Mouse (Mus musculus) midbrain, postnatal 0 days (tissue): ENCODE results near the gene Tnfsfm13. TPM values are rescaled to one million over a fixed set of nuclear protein-coding genes. Genes with fewer than 3 reads are reported as not detected.
A peak's percentile ranks its signal among the peaks of the same experiment; 100 is the strongest.

ENCODE experiments used
- ATAC-seq: fragments of 200-750 bp; cut with Nextera tagmentation; 2 replicates; pipeline ENCODE4 v1.8.0; 2017; ENCODE audit warnings: moderate number of reproducible peaks, mild to moderate bottlenecking, moderate TSS enrichment, moderate library complexity; ENCODE audit not compliant: low FRiP score
- DNase-seq: peaks from one replicate; pipeline ENCODE4 v3.0.0-alpha.2; 2015; ENCODE audit warnings: low spot score
- H3K27ac ChIP-seq: fragments of 300-500 bp; sonication (generic); 2 replicates; pipeline ENCODE4 v1.5.1; 2014; ENCODE audit warnings: low read depth, mild to moderate bottlenecking, low read length, mixed read lengths
- H3K27me3 ChIP-seq: fragments of 300-500 bp; sonication (generic); 2 replicates; pipeline ENCODE4 v1.6.1; 2014; ENCODE audit warnings: low read length, control low read depth, mixed read lengths; ENCODE audit not compliant: insufficient read depth
- H3K36me3 ChIP-seq: fragments of 300-500 bp; sonication (generic); 2 replicates; pipeline ENCODE4 v1.6.1; 2014; ENCODE audit warnings: low read length, control low read depth, mixed read lengths; ENCODE audit not compliant: insufficient read depth
- H3K4me1 ChIP-seq: fragments of 300-500 bp; sonication (generic); 2 replicates; pipeline ENCODE4 v1.6.1; 2014; ENCODE audit warnings: mild to moderate bottlenecking, control low read depth, antibody characterized with exemption, low read length, mixed read lengths; ENCODE audit not compliant: insufficient read depth
- H3K4me2 ChIP-seq: fragments of 300-500 bp; sonication (generic); 2 replicates; pipeline ENCODE4 v1.6.1; 2014; ENCODE audit warnings: low read depth, mild to moderate bottlenecking, low read length, mixed read lengths; ENCODE audit not compliant: poor library complexity, severe bottlenecking
- H3K4me3 ChIP-seq: fragments of 300-500 bp; sonication (generic); 2 replicates; pipeline ENCODE4 v1.5.1; 2014; ENCODE audit warnings: low read depth, mild to moderate bottlenecking, low read length, moderate library complexity
- H3K9ac ChIP-seq: fragments of 300-500 bp; sonication (generic); replicated peaks from 2 replicates; pipeline ENCODE4 v1.6.1; 2014; ENCODE audit warnings: mild to moderate bottlenecking, low read length, moderate library complexity, mixed read lengths; ENCODE audit not compliant: poor library complexity, severe bottlenecking
- H3K9me3 ChIP-seq: fragments of 300-500 bp; sonication (generic); 2 replicates; pipeline ENCODE4 v1.6.1; 2016; ENCODE audit warnings: low read length, control low read depth
- CTCF ChIP-seq: IDR thresholded peaks from 2 replicates; pipeline ENCODE4 v1.5.1; 2016; ENCODE audit warnings: antibody characterized with exemption, mild to moderate bottlenecking
- WGBS: fragments of 180-500 bp; shearing (Covaris S2); extraction: QIAGEN DNeasy Blood & Tissue Kit; methylation state at CpG from one replicate; pipeline ENCODE4 v1.1.7; 2014; 5-methylcytosine and 5-hydroxymethylcytosine counted together
- polyA plus RNA-seq: library from polyadenylated mRNA; unstranded; fragments of >200 nt; fragmentation: Nextera tagmentation; extraction: Ambion mirVana; gene quantifications from 2 replicates; pipeline ENCODE4 v1.2.1, GENCODE M21; 2015
- total RNA-seq: library from RNA; depleted of rRNA; stranded (reverse); fragments of >200 nt; gene quantifications from 2 replicates; pipeline ENCODE4 v1.2.3, GENCODE M21; 2014

Tnfsfm13 gene
- total and polyA plus RNA-seq, 2 experiments from 2014 or later = 1.2 to 1.3 TPM

GRCm38 (mm10) chr11:69692196-69692811, 3.6 kb downstream of the Tnfsfm13 start:
- H3K27me3 ChIP-seq = no peaks in the 10 kb centered on the region
- no peaks in the 10 kb centered on the region for H3K36me3 ChIP-seq
- TF ChIP-seq CTCF = no peak
- H3K27ac ChIP-seq = no peak overlapping the region
- ATAC-seq (no peak), DNase-seq (no peak)
- peaks cover 5% of the 10 kb centered on the region; the same call in 1 of the 2 replicates for H3K4me1 ChIP-seq
- H3K4me3 ChIP-seq = no peak overlapping the region
- H3K9ac ChIP-seq = no peak overlapping the region
- WGBS = 82% methylated on average over 9 of the region's 9 CpGs
- H3K9me3 ChIP-seq = no peaks in the 10 kb centered on the region
- H3K4me2 ChIP-seq = no peak overlapping the region

GRCm38 (mm10) chr11:69689891-69690290, 6.0 kb downstream of the Tnfsfm13 start:
- TF ChIP-seq CTCF = no peak
- no peak overlapping the region for H3K4me2 ChIP-seq
- no peaks in the 10 kb centered on the region; the same call in 1 of the 2 replicates for H3K4me1 ChIP-seq
- no peak overlapping the region for H3K4me3 ChIP-seq
- 92% methylated on average over 1 of the region's 1 CpGs for WGBS
- H3K9ac ChIP-seq = no peak overlapping the region
- H3K27me3 ChIP-seq = no peaks in the 10 kb centered on the region
- H3K9me3 ChIP-seq = no peaks in the 10 kb centered on the region
- H3K36me3 ChIP-seq = no peaks in the 10 kb centered on the region
- ATAC-seq (no peak), DNase-seq (no peak)
- H3K27ac ChIP-seq = no peak overlapping the region

GRCm38 (mm10) chr11:69687061-69687460, 8.8 kb downstream of the Tnfsfm13 start:
- H3K27ac ChIP-seq = no peak overlapping the region
- DNase-seq (no peak), ATAC-seq (no peak)
- no peak for TF ChIP-seq CTCF
- no peaks in the 10 kb centered on the region for H3K9me3 ChIP-seq
- no peaks in the 10 kb centered on the region for H3K4me1 ChIP-seq
- 59% methylated on average over 5 of the region's 5 CpGs for WGBS
- H3K36me3 ChIP-seq = no peaks in the 10 kb centered on the region
- no peaks in the 10 kb centered on the region for H3K27me3 ChIP-seq
- no peak overlapping the region for H3K4me3 ChIP-seq
- H3K9ac ChIP-seq = no peak overlapping the region
- H3K4me2 ChIP-seq = no peak overlapping the region

- no peak for TF ChIP-seq CTCF
- no peaks in the 10 kb centered on the region for H3K4me1 ChIP-seq
- peak; percentile 64 for DNase-seq
- no peak overlapping the region for H3K4me3 ChIP-seq
- H3K27ac ChIP-seq = no peak overlapping the region
- no peak for ATAC-seq
- no peaks in the 10 kb centered on the region for H3K9me3 ChIP-seq
- H3K9ac ChIP-seq = no peak overlapping the region
- no peak overlapping the region for H3K4me2 ChIP-seq
- WGBS = 13% methylated on average over 4 of the region's 4 CpGs
- no peaks in the 10 kb centered on the region for H3K27me3 ChIP-seq
- H3K36me3 ChIP-seq = no peaks in the 10 kb centered on the region
These were observed 9.5 kb downstream of the Tnfsfm13 start for GRCm38 (mm10) chr11:69686377-69686776.

- Histone ChIP-seq H3K9me3 (no peaks in the 10 kb centered on the region), H3K9ac (no peak within 1 kb of the TSS; the same call in 1 of the 2 replicates), H3K4me1 (peaks cover 5% of the 10 kb centered on the region), H3K36me3 (no peaks in the 10 kb centered on the region), H3K27ac (0 out of 2 replicates have a peak within 1 kb of the TSS, but pooled peaks have one; percentile 26), H3K4me3 (no peak within 1 kb of the TSS), H3K4me2 (no peak within 1 kb of the TSS), H3K27me3 (no peaks in the 10 kb centered on the region)
- no peak for TF ChIP-seq CTCF
- 44% methylated on average over 10 of the region's 10 CpGs for WGBS
- ATAC-seq (no peak), DNase-seq (peak; percentile 55)
These were observed 10.3 kb downstream of the Tnfsfm13 start, which contains the start of gene Tnfsf13 for GRCm38 (mm10) chr11:69685526-69686148. Tnfsf13 (minus strand) TSS chr11:69685784.

- peaks cover 9% of the 10 kb centered on the region for H3K4me1 ChIP-seq
- no peak overlapping the region for H3K4me2 ChIP-seq
- no peak for TF ChIP-seq CTCF
- H3K27me3 ChIP-seq = no peaks in the 10 kb centered on the region
- DNase-seq = no peak
- 0 out of 2 replicates have a peak, but pooled peaks cover 2% of the 10 kb centered on the region for H3K36me3 ChIP-seq
- H3K9ac ChIP-seq = no peak overlapping the region
- H3K4me3 ChIP-seq = no peak overlapping the region
- no peak for ATAC-seq
- whole genome bisulfite sequencing = 81% methylated on average over 6 of the region's 6 CpGs
- H3K27ac ChIP-seq = no peak overlapping the region
- H3K9me3 ChIP-seq = no peaks in the 10 kb centered on the region
These were observed 11.0 kb downstream of the Tnfsfm13 start for GRCm38 (mm10) chr11:69684936-69685335.
